Mouse (Mus musculus) limb, embryonic 12.5 days (tissue): ENCODE measurements around the gene Cd151. TPM values are rescaled to one million over a fixed set of nuclear protein-coding genes. Genes with fewer than 3 reads are reported as not detected.

Experiments used
- ATAC-seq: fragments of 200-750 bp; cut with Nextera tagmentation; 2 replicates; pipeline ENCODE4 v1.8.0; 2017; ENCODE audit warnings: low read depth, moderate TSS enrichment; ENCODE audit not compliant: insufficient number of reproducible peaks, insufficient read depth, low FRiP score, low TSS enrichment
- H3K27ac ChIP-seq: fragments of 300-500 bp; sonication (generic); 2 replicates; pipeline ENCODE4 v1.5.1; 2016; ENCODE audit warnings: mild to moderate bottlenecking, moderate library complexity
- H3K27me3 ChIP-seq: fragments of 300-500 bp; sonication (generic); 2 replicates; pipeline ENCODE4 v1.6.1; 2016; ENCODE audit warnings: mild to moderate bottlenecking, moderate library complexity
- H3K36me3 ChIP-seq: fragments of 300-500 bp; sonication (generic); 2 replicates; pipeline ENCODE4 v1.6.1; 2016; ENCODE audit warnings: mild to moderate bottlenecking, moderate library complexity
- H3K4me1 ChIP-seq: fragments of 300-500 bp; sonication (generic); replicated peaks from 2 replicates; pipeline ENCODE4 v1.6.1; 2016
- H3K4me2 ChIP-seq: fragments of 300-500 bp; sonication (generic); 2 replicates; pipeline ENCODE4 v1.6.1; 2016; ENCODE audit warnings: mild to moderate bottlenecking, moderate library complexity
- H3K4me3 ChIP-seq: fragments of 300-500 bp; sonication (generic); replicated peaks from 2 replicates; pipeline ENCODE4 v1.5.1; 2016; ENCODE audit warnings: mild to moderate bottlenecking
- H3K9ac ChIP-seq: fragments of 300-500 bp; sonication (generic); replicated peaks from 2 replicates; pipeline ENCODE4 v1.6.1; 2016; ENCODE audit warnings: mild to moderate bottlenecking, moderate library complexity
- H3K9me3 ChIP-seq: fragments of 300-500 bp; sonication (generic); 2 replicates; pipeline ENCODE4 v1.6.1; 2016; ENCODE audit warnings: mild to moderate bottlenecking, moderate library complexity
- WGBS: fragments of 180-500 bp; shearing (Covaris S2); methylation state at CpG from one replicate; pipeline ENCODE4 v1.1.7; 2016; 5-methylcytosine and 5-hydroxymethylcytosine counted together
- polyA plus RNA-seq: library from polyadenylated mRNA; unstranded; fragments of >200 nt; fragmentation: Nextera tagmentation; extraction: Ambion mirVana; gene quantifications from 2 replicates; pipeline ENCODE4 v1.2.1, GENCODE M21; 2016

Gene Cd151
- polyA plus RNA-seq, 1 experiment from 2014 or later: 13.5 TPM

GRCm38 (mm10) chr7:141468164-141468521 is 951 bp downstream of the Cd151 start:
- 21% methylated on average over 5 of the region's 5 CpGs for WGBS
- Histone ChIP-seq H3K4me1 (peaks cover 49% of the 10 kb centered on the region), H3K4me2 (peak overlapping the region; percentile 86), H3K27me3 (peaks cover 35% of the 10 kb centered on the region), H3K4me3 (peak overlapping the region; percentile 75), H3K9me3 (no peaks in the 10 kb centered on the region), H3K9ac (peak overlapping the region; percentile 79), H3K36me3 (peaks cover 35% of the 10 kb centered on the region), H3K27ac (peak overlapping the region; percentile 82)
- no peak for ATAC-seq

GRCm38 (mm10) chr7:141468522-141469211 is 1.5 kb downstream of the Cd151 start:
- Histone ChIP-seq H3K36me3 (peaks cover 35% of the 10 kb centered on the region), H3K9me3 (no peaks in the 10 kb centered on the region), H3K27me3 (peaks cover 29% of the 10 kb centered on the region), H3K4me2 (peak overlapping the region; percentile 86), H3K9ac (peak overlapping the region; percentile 79), H3K27ac (peak overlapping the region; percentile 82), H3K4me1 (peaks cover 54% of the 10 kb centered on the region), H3K4me3 (peak overlapping the region; percentile 75)
- WGBS: 16% methylated on average over 8 of the region's 8 CpGs
- ATAC-seq: peak; percentile 63; the same call in 1 of the 2 replicates

- ATAC-seq: no peak
- Histone ChIP-seq H3K9me3 (no peaks in the 10 kb centered on the region), H3K4me3 (peak overlapping the region; percentile 75), H3K4me2 (peak overlapping the region; percentile 86), H3K27me3 (peaks cover 22% of the 10 kb centered on the region), H3K4me1 (peaks cover 58% of the 10 kb centered on the region), H3K27ac (peak overlapping the region; percentile 82; the same call in 1 of the 2 replicates), H3K9ac (peak overlapping the region; percentile 79; the same call in 1 of the 2 replicates), H3K36me3 (peaks cover 35% of the 10 kb centered on the region)
- 88% methylated on average over 6 of the region's 6 CpGs for WGBS
These were observed 2.2 kb downstream of the Cd151 start for GRCm38 (mm10) chr7:141469352-141469751.

- Histone ChIP-seq H3K27me3 (peaks cover 15% of the 10 kb centered on the region), H3K4me1 (peaks cover 53% of the 10 kb centered on the region), H3K4me2 (0 out of 2 replicates have a peak overlapping the region, but pooled peaks have one; percentile 86), H3K36me3 (peaks cover 35% of the 10 kb centered on the region), H3K9ac (no peak overlapping the region), H3K4me3 (no peak overlapping the region), H3K9me3 (no peaks in the 10 kb centered on the region), H3K27ac (no peak overlapping the region)
- 91% methylated on average over 18 of the region's 18 CpGs for WGBS
- no peak for ATAC-seq
These were observed 2.9 kb downstream of the Cd151 start for GRCm38 (mm10) chr7:141469901-141470636.

GRCm38 (mm10) chr7:141470637-141470944 is 3.4 kb downstream of the Cd151 start:
- Histone ChIP-seq H3K36me3 (peaks cover 35% of the 10 kb centered on the region), H3K9ac (no peak overlapping the region), H3K27me3 (peaks cover 10% of the 10 kb centered on the region), H3K27ac (no peak overlapping the region), H3K9me3 (no peaks in the 10 kb centered on the region), H3K4me2 (no peak overlapping the region), H3K4me3 (no peak overlapping the region), H3K4me1 (peaks cover 49% of the 10 kb centered on the region)
- ATAC-seq: no peak
- 95% methylated on average over 10 of the region's 10 CpGs for WGBS

- no peaks in the 10 kb centered on the region for H3K9me3 ChIP-seq
- WGBS: 82% methylated on average over 1 of the region's 1 CpGs
- 0 out of 2 replicates have a peak, but pooled peaks cover 4% of the 10 kb centered on the region for H3K27me3 ChIP-seq
- no peak overlapping the region for H3K4me3 ChIP-seq
- H3K4me2 ChIP-seq: no peak overlapping the region
- peaks cover 50% of the 10 kb centered on the region for H3K4me1 ChIP-seq
- H3K27ac ChIP-seq: no peak overlapping the region
- ATAC-seq: no peak
- H3K9ac ChIP-seq: no peak overlapping the region
- H3K36me3 ChIP-seq: peaks cover 35% of the 10 kb centered on the region
These were observed 4.0 kb downstream of the Cd151 start for GRCm38 (mm10) chr7:141471236-141471635.

GRCm38 (mm10) chr7:141472226-141472625 is 5.0 kb downstream of the Cd151 start:
- no peak for ATAC-seq
- Histone ChIP-seq H3K36me3 (peaks cover 35% of the 10 kb centered on the region), H3K9me3 (no peaks in the 10 kb centered on the region), H3K27me3 (no peaks in the 10 kb centered on the region), H3K4me1 (peaks cover 53% of the 10 kb centered on the region), H3K9ac (no peak overlapping the region), H3K4me2 (no peak overlapping the region), H3K4me3 (no peak overlapping the region), H3K27ac (no peak overlapping the region)
- WGBS: 84% methylated on average over 6 of the region's 6 CpGs

GRCm38 (mm10) chr7:141472763-141473162 is 5.6 kb downstream of the Cd151 start:
- Histone ChIP-seq H3K9me3 (no peaks in the 10 kb centered on the region), H3K9ac (no peak overlapping the region), H3K4me2 (no peak overlapping the region), H3K4me1 (peaks cover 58% of the 10 kb centered on the region), H3K36me3 (peaks cover 35% of the 10 kb centered on the region), H3K4me3 (no peak overlapping the region), H3K27me3 (no peaks in the 10 kb centered on the region), H3K27ac (no peak overlapping the region)
- 84% methylated on average over 6 of the region's 6 CpGs for WGBS
- ATAC-seq: no peak

- WGBS: 10% methylated on average over 5 of the region's 5 CpGs
- H3K27ac ChIP-seq: no peak overlapping the region
These were observed 7.0 kb downstream of the Cd151 start for GRCm38 (mm10) chr7:141474160-141474559.

GRCm38 (mm10) chr7:141475011-141475804 is 8.0 kb downstream of the Cd151 start, which contains the start of the genes Polr2l and Tspan4:
Polr2l (minus strand) TSS chr7:141475132.
Tspan4 (plus strand) TSS chr7:141475240.
- Histone ChIP-seq H3K4me2 (peak within 1 kb of the TSS; percentile 92), H3K4me3 (peak within 1 kb of the TSS; percentile 73), H3K9me3 (no peaks in the 10 kb centered on the region), H3K27me3 (peaks cover 1% of the 10 kb centered on the region; the same call in 1 of the 2 replicates), H3K4me1 (peaks cover 45% of the 10 kb centered on the region), H3K27ac (peak within 1 kb of the TSS; percentile 87), H3K9ac (peak within 1 kb of the TSS; percentile 82), H3K36me3 (peaks cover 25% of the 10 kb centered on the region)
- peak; percentile 29; the same call in 1 of the 2 replicates for ATAC-seq
- WGBS: under 1% methylated on average over 87 of the region's 87 CpGs

More at GRCm38 (mm10) chr7:141474160-141474559, 7.0 kb downstream of the Cd151 start:
- no peak for ATAC-seq
- Histone ChIP-seq H3K9me3 (no peaks in the 10 kb centered on the region), H3K4me3 (peak overlapping the region; percentile 73), H3K4me2 (peak overlapping the region; percentile 92), H3K27me3 (no peaks in the 10 kb centered on the region), H3K9ac (peak overlapping the region; percentile 82), H3K4me1 (peaks cover 52% of the 10 kb centered on the region), H3K36me3 (peaks cover 35% of the 10 kb centered on the region)

GRCm38 (mm10) chr7:141475805-141476158 is 8.6 kb downstream of the Cd151 start:
- peak overlapping the region; percentile 87 for H3K27ac ChIP-seq

More at GRCm38 (mm10) chr7:141475805-141476158, 8.6 kb downstream of the Cd151 start:
- peak overlapping the region; percentile 73 for H3K4me3 ChIP-seq
- peak overlapping the region; percentile 82 for H3K9ac ChIP-seq
- peaks cover 45% of the 10 kb centered on the region for H3K4me1 ChIP-seq
- peaks cover 3% of the 10 kb centered on the region; the same call in 1 of the 2 replicates for H3K27me3 ChIP-seq
- peaks cover 19% of the 10 kb centered on the region for H3K36me3 ChIP-seq
- WGBS: 2% methylated on average over 12 of the region's 12 CpGs
- peak overlapping the region; percentile 92 for H3K4me2 ChIP-seq
- no peaks in the 10 kb centered on the region for H3K9me3 ChIP-seq
- no peak for ATAC-seq
